Mouse (Mus musculus): ENCODE measurements around the gene Frmd7.

Frmd7 gene

DNA sequence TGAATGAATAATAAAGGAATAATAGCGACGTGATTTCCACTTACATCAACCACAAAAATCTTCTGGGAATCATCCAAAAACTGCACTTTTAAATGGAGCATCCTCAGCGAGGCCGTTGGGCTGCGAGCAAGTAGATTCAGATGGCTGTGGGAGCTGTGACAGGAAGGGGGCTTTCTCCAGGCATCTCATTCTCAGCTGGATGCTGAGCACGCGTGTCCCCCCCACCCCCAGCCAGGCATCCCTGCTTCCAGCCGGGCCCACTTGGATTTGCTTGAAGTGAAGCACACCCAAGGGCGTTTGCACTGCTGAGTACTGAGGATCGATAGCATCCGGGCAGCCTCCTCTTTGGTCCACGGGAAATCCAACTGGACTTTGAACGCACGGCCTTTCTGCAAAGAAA lies at the start of gene Frmd7:
Gene Frmd7, minus strand, starts transcription at position 101 of the 400 bp plus-strand sequence.
- DNase-seq = no peak

- no peak for DNase-seq
These were observed 48.8 kb upstream of the Frmd7 start for GRCm38 (mm10) chrX:50991324-50991723.

- DNase-seq = no peak
These were observed 47.4 kb upstream of the Frmd7 start for GRCm38 (mm10) chrX:50989940-50990339.

DNA sequence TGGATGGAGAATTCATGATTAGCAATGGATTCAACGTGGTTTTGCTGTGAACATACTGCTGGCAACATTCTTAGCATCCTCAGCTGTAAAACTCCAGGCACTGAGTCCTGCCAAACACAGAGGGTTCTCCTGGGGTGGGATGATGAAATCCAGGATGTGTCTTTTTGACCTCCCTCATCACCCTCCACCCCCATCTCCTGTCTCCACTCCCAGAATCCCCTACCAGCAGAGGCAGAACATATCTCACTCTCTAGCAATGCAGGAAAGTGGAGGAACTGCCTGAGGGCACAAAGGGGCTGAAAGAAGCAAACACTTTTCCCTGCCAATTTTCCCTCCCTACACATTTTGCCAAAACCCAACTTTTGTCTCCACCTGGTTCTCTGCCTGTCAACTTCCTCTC lies 46.1 kb upstream of the Frmd7 start:
- no peak for DNase-seq

GRCm38 (mm10) chrX:50978428-50978827 lies 35.9 kb upstream of the Frmd7 start:
- no peak for DNase-seq

DNA sequence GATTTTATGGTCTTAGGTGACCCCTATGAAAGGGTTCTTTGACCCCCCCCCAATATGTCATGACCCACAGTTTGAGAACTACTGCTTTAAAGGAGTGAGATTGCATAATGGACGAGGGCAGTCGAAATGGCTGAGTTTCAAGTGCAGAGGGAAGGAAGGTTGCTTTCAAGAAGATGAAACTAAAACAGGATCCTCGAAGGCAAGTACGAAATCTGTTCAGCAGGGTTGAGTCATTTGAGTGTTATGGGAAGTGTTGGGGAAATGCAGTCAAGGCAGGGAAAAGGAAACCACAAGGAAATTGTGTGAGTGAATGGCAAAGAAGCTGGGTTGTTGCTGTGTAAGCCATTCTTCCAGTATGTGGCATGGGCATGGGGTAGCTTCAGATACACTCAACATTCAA lies 29.6 kb upstream of the Frmd7 start:
- DNase-seq = no peak

- DNase-seq = no peak
These were observed 27.4 kb upstream of the Frmd7 start for GRCm38 (mm10) chrX:50969907-50970306.

DNA sequence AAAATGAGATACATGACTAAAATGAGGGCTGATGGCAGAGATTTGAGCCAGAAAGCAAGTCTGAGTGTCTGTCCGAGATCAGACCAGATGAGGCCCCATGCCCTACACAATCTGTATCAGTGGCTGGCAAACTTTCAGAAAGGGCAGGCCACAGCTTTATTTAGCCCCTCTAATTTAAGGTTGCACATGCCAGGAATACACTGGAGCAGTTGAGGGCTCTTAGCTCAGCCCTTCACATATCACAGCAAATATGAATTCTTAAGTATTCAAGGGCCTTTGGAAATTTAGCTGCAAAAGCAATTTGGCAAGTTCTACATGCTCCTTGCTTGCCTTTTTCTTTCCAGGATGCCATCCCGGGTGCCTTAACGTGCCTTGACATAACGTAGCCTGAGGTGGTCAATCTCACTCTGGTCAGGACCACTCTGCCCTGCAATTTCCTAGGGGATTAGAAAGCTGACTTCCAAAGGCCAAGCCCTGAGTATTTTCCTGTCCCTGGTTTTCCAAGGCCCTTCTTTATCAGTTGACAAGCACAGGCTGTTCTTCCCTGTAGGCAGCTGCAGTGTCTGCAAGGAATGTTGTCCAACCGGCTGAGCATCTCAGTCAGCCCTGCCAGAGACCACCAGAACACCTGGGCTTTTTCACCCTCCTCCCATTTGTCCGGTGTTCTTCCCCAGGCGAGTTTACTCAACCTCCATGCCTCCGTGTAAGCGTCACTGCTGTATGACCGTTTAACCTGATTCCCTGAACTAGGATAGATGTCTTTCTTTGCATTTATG lies 25.8 kb upstream of the Frmd7 start:
- DNase-seq = no peak

GRCm38 (mm10) chrX:50965157-50965556 lies 22.6 kb upstream of the Frmd7 start:
- DNase-seq = no peak

DNA sequence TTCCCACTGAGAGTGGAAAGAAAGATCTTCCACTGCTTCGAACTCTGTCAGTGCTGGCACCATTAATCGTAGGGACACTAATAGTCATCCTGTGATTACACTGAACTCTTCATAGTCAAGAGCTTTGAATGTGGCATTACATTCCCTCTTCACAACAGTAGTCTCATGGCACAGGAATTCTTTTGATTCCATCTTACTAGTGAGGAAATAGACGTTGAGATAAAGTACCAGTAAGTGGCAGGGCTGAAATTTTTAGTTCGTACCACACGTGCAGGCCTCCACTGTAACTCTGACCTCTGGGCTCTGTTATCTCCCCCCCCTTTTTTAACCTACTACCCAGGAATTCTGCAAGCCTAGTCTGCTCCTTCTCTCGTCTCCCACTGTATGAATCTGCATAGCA lies 20.4 kb upstream of the Frmd7 start:
- no peak for DNase-seq

DNA sequence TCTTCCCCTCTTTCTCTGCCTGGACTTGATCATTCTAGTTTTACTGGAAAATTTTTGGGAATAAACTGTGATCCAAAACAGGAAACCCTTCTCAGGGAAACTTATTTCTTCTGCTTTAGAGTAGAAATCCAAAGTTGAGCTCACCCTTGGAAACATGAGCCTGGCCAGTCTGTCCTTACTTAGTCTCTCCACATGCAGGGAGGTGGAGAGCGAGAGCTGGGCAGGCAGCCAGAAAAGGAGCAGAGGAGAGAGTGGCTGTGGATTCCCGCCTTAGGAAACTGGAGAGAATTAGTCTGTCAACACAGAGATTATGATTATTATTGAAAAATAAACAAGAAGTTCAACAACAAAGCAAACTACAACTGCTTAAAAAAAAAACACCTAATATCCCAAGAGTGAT lies 6.1 kb upstream of the Frmd7 start:
- DNase-seq = no peak

GRCm38 (mm10) chrX:50948116-50948515 lies 5.6 kb upstream of the Frmd7 start:
- no peak for DNase-seq

- DNase-seq = no peak
These were observed 5.4 kb downstream of the Frmd7 start for GRCm38 (mm10) chrX:50937117-50937516.

DNA sequence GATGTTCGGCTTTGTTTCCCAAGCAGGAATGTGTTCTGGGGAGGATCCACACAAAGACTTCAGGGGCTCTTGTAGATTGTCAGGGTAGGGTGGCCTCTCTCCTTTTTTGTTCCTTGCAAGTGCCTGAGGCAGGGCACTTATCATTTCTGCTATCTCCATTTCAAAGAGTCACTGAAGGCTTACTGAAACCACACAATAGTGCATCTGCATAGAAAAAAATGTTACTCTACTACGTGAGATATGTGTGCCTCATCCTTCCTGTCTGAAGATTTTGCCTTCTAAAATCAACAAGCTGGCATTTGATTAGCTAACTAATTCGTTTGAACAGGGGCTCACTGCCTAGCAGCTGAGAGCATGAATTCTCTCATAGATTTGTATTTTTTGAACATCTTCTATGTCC lies 12.2 kb downstream of the Frmd7 start:
- no peak for DNase-seq

GRCm38 (mm10) chrX:50926893-50927545 lies 15.5 kb downstream of the Frmd7 start:
- DNase-seq = no peak

- no peak for DNase-seq
These were observed 17.7 kb downstream of the Frmd7 start for GRCm38 (mm10) chrX:50924629-50925364.

DNA sequence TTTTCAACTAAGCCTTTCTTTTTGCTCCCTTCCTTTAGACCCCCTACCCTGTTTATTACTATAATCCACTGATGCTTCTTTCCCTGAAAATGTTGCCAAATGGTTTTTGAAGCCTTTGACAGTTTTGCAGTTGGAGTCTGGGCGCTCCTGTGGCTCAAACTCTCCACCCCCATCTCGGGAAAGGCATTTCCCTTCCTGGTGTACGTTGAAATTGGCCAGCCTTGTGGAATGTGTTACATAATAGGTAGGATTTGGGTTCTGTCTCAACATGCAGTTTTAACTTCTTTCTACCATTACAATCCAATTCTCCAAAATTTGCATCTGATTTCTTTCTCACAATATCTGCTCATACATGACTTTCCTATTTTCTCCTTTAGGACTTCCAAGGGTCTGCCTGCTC lies 23.8 kb downstream of the Frmd7 start:
- DNase-seq = no peak

GRCm38 (mm10) chrX:50917389-50917788 lies 25.1 kb downstream of the Frmd7 start:
- no peak for DNase-seq

- no peak for DNase-seq
These were observed 32.6 kb downstream of the Frmd7 start for GRCm38 (mm10) chrX:50909915-50910314.

- DNase-seq = no peak
These were observed 39.0 kb downstream of the Frmd7 start for GRCm38 (mm10) chrX:50903497-50903896.

- no peak for DNase-seq
These were observed 54.5 kb downstream of the Frmd7 start for GRCm38 (mm10) chrX:50887999-50888398.

- no peak for DNase-seq
These were observed 68.1 kb downstream of the Frmd7 start for GRCm38 (mm10) chrX:50874246-50875002.

DNA sequence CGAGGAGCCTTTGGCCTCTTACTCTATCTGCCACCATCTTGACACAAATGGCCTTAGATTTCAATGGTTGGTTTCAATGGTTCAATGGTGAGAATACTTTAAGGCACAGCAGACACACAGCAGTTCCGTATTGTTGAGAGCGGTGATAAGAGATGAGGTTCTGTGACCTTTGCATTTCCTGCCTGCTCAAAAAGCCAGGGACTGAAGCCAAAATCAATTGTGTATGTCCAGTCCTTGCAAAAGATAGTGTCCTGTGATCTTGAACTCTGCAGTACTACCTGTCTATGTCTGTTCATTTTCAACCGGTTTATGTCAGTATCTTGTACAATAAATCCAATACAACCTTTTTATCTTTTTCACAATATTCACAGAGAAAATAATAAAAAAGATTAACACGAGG lies 77.8 kb downstream of the Frmd7 start:
- no peak for DNase-seq
